Mouse (Mus musculus) kidney, adult 8-10 months (tissue): ENCODE data around the gene Treml1.

Experiments
- DNase-seq, 2 experiments: peaks; one replicate each; pipeline ENCODE4 v3.0.0; 2022

Treml1 gene

DNA sequence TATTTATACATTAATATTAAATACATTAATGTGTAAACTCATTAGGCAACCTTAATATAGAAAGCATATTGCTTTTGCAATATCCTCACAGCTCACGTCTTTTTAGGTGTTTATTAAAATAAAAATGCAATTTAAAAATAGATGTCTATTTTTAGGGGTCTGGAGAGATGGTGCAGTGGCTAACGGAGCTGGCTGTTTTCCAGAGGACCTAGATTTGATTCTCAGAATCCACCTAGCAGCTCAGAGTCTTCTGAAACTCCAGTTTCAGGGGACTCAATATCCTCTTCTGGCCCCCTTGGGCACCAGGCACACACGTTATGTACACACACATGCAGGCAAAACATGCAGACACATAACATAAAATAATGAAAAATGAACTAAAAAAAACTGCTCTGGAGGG lies 2.6 kb downstream of the Treml1 start:
- no peak for DNase-seq

DNA sequence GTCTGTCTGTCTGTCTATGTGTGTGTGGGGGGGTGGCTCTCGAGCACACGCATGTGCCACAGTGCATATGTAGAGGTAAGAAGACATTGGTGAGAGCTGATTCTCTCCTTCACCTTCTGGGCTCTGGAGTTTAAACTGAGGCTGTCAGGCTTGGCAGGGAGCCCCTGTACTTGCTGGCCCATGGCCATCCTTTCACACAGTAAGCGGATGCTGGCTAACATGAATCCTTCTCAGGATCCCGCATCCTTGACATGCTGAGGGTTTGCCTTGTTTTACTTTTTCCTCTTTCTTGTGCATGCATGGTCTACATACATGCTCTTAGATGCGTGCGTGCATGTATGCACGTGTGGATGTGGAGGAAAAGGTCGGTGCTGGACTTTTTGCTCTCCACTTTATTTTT lies 3.2 kb downstream of the Treml1 start:
- peak in 1 of 2 experiments; percentile 36 for DNase-seq

DNA sequence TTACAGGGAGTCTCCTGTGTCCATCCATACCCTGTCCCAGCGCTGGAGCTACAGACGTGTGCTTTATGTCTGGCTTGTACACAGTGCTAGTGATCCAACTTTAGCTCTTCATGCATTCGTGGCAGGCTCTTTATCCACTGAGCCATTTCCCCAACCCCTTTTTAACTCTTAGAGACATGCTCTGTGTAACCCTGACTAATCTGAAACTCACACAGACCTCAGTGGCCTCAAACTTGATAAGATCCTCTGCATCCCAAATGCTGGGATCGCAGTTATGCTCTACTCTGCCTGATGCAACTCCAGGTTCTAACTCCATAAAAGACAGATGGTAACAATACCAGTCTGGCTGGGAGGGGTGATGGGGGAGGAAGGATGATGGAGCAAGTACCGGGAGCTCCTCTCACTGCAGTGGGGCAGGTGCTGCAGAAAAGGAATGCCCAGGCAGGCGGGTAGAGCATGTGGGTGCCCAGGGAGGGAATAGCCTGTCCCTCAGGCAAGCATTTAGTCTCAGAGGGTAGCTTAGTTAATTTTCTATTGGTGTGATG lies 3.8 kb downstream of the Treml1 start:
- DNase-seq: no peak

DNA sequence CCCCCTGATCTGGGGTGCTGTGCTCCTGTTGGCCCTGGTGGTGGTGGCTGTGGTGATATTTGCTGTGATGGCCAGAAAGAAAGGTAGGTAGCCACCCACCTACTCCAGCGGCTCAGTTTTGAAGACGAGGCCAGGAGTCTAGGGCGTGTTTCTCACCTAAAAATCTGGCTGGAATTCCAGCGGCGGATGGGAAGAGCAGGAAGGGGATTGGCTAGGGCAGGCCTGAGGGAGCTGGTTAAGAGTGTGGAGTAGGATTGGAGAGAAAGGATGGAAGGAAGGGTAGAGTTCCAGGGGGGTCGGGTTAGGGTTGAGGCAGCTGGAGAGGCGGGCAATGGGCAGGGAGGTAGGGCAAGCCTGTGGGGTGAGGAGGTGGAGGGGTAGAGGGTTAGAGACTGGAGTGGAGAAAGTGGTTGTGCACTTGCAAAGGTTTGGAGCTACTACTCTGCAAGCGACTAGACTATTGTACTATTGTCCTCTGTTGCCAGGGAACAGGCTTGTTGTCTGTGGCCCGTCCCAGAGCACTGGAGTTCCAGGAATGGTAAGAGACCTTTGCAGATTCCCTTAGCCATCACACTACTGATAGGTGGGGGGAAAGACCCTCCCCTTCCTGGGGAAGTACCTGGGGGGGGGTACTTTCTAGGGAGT lies 5.9 kb downstream of the Treml1 start:
- no peak for DNase-seq

DNA sequence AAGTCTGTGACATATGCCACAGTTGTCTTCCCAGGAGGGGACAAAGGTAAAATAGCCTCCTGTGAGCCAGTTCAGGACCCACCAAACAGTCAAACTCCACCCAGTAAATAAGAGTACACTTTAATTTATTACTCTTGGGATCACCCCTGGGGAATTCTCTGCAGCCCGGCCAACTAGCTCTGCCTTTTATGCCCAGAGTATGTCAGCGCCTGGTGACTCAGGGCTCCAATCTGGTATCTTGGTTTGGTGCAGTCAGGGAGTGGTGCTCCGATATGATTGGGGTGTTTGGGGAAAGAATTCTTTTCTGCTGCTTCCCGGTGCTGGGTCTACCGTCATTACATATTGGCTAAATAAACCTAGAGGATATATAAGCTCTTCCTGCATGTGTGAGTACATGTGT lies 7.1 kb downstream of the Treml1 start:
- DNase-seq: no peak

DNA sequence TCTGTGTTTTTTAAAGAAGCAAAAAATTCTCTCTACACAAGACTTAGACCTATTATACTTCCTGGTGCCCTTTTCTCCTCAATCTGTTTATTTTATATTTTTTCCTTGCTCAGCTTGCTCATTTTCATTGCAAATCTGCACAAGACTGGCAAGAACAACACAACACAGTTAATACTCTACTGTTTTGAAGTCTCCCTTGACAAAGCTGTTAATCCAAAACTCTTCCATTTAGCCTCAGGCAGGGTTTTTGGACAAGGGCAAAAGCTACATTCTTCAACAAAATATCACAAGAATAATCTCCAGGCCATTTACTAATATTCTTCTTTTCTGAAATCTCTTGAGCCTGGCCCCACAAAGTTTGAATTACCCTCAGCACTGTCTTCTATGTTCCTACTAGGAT lies 11.9 kb downstream of the Treml1 start:
- DNase-seq: peak in 1 of 2 experiments; percentile 21

DNA sequence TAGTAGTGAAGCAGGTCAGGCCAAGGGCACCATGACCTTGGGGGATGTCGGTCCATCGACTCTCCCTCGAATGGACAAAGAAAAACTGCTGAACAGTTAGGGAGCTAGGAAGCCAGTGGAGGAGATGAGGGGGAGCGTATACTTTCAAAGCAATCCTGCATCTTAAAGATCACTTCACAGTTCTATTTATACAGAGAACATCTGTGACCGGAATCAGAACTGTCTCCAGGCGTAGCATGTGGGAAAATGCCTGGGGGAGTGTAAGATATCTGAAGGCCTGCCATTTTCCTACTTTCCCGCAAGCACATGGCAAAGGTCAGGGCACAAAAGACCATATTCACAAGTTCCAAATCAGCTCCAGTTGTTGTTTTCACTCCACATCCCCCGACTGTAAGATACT lies 13.3 kb downstream of the Treml1 start:
- DNase-seq: no peak

DNA sequence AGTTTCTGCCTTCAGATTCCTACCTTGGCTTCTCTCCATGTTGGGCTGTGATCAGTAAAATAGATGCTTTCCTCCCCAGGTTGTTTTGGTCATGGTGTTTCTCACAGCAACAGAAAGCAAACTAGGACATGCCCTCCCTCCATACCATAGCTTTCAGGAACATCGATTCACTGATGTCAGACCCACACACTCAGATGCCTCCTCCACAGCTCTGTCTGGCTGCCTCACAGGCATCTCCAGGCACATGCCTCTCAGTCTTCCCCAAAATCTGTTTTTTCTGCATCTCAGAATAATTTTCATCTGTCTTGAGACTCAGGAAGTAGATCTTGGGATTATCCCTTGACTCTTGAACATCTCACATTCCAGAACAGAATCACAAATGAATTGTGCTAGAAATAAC lies 16.4 kb downstream of the Treml1 start:
- DNase-seq: no peak

DNA sequence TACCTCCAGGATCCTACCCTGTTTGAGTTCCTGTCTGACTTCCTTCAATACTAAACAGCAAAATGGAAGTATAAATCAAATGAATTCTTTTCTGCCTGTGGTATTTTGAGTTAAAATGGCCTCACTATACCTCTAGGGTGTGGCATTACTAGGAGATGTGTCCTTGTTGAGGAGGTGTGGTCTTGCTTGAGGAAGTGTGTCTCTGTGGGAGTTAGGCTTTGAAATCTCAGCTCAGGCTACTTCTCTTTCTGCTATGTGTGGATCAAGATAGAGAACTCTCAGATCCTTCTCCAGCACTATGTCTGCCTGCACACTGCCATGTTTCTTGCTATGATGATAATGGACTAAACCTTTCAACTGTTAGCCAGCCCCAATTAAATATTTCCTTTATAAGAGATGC lies 19.3 kb downstream of the Treml1 start:
- no peak for DNase-seq

DNA sequence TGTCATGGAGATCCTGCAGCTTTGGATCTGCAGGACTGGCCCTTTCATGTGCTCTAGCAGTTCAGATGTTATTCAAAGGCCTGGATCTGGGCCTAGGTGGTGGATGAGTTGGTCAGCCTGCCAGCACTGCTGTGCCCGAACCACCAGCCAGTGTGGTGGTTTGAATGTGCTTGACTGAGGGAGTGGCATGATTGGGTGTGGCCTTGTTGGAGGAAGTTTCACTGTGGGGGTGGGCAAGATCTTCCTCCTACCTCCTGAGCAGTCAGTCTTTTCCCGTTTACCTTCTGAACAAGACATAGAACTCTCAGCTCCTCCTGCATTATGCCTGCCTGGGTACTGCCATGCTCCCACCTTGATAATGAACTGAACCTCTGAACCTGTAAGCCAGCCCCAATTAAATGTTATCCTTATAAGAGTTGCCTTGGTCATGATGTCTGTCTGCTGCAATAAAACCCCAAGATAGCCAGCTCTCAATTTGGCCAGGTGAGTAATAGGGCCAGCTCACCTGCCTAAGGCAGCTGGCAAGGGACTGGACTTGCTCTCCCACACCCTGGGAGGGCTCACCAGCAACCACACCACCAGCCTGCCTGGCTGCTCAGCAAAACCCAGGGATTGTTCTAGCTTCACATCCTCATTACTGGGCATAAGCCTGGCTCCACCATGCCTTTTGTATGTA lies 26.2 kb downstream of the Treml1 start:
- no peak for DNase-seq

DNA sequence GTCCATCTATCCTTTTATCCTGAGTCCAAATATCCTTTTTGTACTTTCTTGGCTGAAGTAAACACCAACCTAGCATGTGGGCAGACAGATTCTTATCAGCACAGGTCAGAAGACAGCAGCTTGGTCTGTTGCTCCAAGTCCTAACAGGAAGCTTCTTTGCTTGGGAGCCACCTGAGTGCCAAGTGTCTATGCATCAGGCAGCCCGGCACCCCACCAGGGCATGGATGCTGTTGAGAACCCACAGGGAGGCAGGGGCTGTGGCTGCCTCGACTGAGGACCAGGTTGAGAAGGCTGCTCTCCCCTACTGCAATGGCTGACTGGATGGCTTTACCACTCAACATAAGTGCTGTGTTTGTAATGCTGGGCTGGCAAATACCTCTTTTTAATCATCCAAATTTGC lies 28.9 kb downstream of the Treml1 start:
- DNase-seq: no peak

DNA sequence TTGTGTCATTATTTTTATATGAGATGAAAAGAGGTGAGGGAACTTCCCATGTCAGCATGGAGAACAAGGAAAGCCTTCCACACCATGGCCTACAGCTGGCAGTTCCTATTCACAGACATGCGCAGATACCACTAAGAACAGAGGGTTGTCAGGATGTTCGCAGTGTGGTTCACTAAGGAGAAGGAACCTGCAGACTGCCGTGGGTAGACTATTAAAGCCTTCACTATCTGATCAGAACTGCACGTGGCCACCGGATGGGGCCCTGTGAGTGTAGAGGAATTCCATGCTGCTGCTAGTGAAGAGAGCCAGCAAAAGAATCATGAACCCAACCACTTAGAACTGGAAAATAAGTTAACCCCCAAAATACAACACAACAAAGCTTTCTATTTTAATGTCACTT lies 29.7 kb downstream of the Treml1 start:
- DNase-seq: no peak

DNA sequence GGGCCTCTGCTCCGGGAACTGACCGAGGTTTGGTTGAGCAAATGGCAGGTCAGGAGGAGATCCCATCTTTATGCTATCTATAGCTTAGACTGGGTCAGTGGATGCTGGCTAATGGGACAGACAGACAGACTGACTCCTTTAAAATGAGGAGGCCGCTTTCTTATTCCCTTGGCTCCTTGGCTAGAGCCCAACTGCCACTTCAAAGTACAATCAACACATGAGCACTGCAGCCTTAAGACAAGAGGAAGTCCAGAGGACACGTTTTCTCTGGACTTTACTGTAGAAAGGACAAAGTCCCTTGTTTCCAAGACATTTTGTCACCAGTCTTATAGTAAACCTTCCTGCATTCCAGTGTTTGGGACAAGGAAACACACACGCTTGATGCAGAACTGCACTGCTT lies 31.7 kb downstream of the Treml1 start:
- DNase-seq: no peak

DNA sequence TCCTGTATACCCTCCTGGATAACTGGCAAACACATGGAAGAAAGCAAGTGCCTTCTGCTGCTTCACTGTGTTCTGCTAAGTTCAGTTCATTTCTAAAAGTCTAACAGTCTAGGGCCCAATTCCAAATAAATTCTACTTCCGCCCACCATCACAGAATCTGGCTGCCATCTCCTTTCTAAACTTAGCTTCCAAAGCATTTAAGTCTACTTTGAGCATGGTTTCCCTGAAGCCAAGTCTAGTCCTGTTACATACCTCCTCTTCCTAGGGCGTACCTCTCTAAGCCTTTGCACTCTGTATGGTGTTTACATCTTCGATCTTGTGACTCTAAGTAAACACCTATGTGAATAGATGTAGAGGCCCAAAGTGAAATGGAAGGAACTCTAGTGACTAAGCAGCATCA lies 32.9 kb downstream of the Treml1 start:
- DNase-seq: no peak

DNA sequence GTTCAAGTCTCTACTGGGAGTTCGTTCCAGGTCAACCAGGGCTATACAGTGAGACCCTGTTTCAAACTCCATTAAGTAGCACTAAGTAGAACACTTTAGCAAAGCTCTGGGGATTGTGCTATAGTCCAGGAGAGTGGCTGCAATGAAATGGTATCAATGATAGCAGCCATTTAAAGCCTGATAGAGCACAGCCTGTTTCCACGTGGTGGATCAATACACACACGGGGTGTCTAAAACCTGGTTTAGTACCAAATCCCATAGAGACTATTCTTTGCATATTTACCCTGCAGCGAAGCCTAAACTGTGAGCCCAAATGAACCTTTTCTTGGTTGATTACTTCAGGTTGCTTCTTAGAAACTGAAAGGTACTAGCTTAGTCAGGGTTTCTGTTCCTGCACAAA lies 42.0 kb downstream of the Treml1 start:
- no peak for DNase-seq

DNA sequence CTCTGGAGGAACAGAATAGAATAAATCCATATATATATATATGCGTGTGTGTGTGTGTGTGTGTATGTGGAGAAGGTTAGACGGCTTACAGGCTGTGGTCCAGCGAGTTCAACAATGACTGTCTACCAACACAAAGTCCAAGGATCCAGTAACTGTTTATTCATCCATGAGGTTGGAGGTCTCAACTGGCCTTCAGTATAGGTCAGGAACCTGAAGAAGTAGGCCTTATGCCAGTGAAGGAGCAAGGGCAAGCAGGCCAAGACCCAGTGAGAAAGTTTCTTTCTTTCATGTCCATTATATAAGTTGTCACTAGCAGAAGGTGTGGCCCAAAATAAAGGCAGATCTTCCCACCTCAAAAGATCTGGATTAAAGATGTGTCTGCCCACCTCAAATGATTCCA lies 43.0 kb downstream of the Treml1 start:
- DNase-seq: peak in 1 of 2 experiments; percentile 45

DNA sequence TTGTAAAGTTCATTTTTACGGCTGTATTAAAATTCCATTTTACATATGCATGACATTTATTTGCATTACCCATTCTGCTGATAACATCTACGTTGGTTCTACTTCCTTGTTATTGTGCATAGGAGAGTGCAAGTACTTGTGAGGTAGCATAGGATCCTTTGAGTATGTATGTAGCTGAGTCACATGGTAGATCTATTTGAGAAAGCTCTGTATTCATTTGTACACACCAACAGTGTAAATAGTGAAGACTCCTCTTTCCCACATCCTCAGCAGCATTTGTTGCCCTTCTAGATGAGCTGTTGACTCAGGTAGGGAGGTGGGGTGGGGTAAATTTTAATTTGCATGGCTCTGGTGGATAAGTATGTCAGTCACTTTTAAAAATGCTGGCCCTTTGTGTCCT lies 44.1 kb downstream of the Treml1 start:
- DNase-seq: no peak

DNA sequence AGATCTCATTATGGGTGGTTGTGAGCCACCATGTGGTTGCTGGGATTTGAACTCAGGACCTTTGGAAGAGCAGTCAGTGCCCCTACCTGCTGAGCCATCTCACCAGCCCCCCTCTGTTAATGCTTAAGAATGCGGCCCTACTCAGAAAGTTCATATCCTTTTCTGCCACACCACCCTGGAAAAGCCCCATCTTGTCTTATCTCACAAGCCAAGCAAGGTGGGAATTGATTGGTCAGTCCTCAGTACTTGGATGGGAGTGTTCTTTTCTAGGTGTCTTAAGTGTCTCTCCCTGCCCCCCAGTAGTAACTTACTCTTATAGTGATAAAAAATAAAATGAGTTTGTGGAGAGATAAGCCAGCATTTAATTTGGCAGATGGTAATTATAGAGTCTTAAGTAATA lies 45.0 kb downstream of the Treml1 start:
- DNase-seq: no peak

DNA sequence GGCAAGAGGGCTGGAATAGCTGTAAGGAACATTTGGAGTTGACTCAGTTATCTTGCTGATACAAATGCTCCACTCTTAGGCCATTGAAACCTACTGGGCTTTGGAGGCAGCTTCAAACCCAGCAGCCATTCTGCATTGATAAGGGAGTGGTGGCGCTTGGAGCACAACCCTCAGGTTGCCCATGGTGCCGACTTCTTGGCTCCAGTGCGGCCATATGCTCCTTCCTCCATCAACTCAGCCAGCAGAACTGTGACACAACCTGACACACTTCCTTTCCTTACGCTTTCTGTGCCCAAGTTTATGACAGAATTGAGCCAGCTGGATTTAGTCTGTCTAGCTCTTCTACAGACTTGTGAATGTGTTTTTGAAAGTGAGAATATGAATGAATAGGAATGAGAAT lies 47.4 kb downstream of the Treml1 start:
- DNase-seq: no peak

DNA sequence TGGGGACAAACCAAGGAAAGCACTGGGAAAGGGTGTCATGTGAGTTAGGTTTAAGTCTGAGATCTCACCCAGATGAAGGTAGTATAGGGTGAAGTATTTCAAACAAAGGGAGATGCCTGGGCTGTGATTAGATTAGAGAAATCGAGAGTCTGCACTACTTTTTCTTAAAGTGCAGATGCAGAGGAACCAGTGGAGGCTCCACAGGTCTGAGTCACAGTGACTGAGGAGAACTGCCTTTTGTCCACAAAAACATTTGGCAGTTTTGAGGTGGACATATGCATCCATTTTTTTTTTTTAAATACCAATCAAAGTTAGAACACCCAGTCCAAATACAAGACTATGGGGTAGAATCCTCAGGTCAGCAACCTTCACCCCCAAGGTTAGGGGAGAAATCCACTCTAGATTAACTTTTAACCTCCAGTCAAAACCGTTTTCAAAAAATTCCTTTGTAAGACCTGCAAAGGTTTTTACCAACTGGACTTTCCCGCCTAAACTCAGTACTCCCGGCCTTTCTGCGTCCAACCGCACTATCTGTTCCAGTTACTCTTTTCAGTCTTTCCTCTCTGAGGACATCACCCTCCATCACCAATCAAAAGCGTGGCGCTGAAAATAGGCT lies 48.3 kb downstream of the Treml1 start:
- peak in 1 of 2 experiments; percentile 40 for DNase-seq

DNA sequence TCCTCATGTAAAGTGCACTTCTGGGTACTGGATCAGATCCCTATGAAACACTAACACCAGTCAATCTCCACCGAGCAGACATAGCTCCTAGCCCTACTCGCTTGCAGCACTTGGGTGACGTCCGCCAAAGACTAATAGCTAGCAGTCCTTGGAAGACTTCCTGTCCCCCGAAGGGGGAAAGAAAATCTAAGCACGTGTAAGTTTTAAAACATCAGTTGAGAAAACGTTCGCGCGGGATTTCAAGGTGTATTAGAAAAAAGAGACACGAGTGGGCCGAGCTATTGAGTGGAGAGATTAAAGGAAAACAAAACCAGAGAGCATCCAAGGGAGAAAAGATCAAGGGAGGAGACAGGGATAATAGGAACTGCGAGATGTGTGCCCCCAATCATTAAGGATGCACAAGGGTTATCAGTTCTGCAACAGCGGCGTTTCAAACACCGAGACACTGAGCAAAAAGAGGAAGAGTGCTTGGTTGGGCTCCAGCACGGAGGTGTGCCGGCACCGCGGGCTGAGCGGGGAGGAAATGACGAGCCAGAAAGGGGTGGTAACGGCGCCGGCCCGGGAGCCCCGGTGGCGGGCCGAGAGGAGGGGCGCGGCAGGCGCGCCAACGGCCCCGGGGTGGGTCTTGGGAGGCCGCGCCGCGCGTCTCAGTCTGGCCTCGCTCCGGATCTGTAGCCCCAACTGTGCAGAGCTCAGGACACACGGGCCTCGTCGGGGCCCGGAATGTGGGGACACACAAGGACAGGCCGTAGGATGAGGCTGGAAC lies 49.0 kb downstream of the Treml1 start:
- peak; percentile 63 to 69 for DNase-seq

DNA sequence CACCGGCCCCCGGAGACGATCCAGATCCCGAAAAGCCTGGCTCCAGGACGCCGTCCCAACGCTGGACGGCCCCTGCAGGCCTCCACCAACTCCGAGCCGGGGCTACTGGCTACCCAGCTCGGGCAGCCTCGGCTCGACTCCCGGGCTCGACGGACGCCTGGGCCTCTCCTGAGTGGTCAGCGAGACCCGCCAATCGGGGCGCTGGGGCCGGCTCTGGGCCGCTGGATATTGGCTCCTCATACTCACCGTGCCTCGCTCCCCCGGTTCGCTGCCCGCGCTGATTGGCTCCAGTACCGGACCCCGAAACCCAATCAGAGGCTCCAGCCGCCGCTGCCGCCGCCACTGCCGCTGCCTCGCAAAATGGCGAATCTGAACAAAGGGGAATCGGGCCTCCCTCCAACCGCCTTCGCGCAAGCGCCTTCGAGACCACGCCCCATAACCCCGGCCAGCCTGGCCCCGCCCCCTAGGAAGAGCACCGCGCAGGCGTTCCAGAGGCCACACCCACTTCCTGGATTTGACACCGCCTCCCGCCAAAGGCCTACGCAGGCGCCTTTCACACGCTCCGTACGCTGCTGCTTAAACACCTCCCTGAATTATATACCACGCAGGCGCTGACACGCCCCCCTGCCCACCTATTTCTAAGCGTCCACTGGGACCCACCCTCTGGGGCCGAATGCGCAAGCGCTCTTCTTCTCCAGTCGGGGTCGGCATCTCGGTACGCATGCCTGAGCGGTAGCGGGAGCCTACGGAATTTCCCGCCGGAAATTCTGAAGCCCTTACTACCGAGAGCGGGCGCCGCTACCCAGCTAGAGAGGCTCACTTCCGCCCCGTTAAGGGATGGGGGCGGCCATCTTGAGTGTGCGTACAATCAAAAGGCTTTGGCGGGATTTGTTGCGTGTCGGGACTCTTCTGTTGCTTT lies 49.9 kb downstream of the Treml1 start, which contains the start of the genes Nfya and Oard1:
Gene Nfya, minus strand, starts transcription at position 527 of the 919 bp plus-strand sequence.
Gene Oard1, plus strand, starts transcription at position 635 of the 919 bp plus-strand sequence.
- DNase-seq: peak; percentile 100
